Mouse (Mus musculus): ENCODE results near the gene Trappc2l.
"Not testable (repeated sequence)": the region's sequence is repeated elsewhere in the genome, so short reads cannot be mapped to it uniquely, and the experiment has no call there.

The Trappc2l gene

GRCm38 (mm10) chr8:122611295-122612133 lies at the start of gene Trappc2l, which contains the start of gene Galns:
TSS of gene Trappc2l (plus strand) at chr8:122611640.
TSS of gene Galns (minus strand) at chr8:122611463.
- DNase-seq (ENCODE audit: low spot score), result peak; percentile 95

DNA sequence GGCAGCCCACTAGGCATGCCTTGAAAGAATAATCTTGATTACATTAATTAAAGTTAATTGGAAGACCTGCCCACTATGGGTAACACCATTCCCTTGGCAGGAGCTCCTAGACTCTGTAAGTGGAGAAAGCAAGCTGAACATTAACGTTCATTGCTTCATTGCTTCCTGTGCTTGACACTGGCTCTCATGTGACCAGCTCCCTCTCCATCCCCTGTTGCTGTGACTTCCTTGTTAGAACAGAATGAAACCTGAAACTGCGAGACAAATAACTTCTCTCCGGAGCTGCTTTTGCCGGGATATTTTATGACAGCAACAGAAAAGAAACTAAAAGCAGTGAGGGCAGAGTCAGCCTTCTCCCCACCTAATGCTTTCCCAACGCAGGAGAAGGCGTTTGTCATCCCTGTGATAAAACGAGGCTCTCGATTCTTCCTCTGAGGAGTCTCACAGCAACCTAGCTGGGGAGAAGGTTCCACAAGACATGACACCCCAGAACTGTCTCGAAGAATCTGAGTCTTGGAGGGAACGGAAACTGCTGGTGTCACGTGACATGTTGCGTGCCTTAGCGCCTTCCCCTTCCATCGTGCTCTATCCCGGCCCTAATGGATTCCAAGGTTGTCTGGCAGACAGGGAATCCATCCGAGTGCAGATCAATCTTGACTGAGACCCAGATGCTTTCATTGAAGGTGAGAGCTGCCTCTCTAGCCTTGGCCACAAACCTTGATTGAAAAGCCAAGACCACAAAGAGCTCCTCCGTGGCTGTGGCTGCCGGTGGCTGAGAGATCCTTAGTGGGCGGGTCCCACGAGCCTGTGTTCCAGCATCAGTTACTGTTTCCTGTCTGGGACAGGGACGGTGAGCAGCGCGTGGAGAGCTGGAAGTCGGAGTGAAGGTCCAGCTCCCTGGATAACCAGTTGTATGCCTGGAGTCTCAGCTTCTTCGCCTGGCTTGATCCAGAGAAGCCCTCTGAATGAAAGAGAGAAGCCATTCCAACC lies 46.8 kb upstream of the Trappc2l start:
- peak; percentile 41 for DNase-seq (ENCODE audit: low spot score)

DNA sequence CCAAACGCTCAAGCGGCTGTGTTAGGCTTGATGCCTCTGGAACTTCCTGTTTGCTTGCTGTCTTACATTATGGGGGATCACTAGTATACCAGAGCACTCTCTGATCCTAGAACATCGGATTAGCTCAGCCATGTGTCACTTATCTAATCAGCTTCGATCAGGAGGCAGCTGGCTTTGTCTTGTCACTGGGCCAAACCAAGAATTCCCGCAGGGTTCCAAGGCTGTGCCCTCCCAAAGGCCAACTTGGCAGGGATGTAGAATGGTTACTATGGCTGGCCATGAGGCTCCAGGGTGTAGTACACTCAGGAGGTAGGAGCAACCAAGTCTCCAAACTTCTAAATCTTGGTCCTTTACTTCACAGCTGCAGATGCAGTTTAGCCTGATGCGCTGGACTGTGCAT lies 44.7 kb upstream of the Trappc2l start:
- no peak for DNase-seq (ENCODE audit: low spot score)

DNA sequence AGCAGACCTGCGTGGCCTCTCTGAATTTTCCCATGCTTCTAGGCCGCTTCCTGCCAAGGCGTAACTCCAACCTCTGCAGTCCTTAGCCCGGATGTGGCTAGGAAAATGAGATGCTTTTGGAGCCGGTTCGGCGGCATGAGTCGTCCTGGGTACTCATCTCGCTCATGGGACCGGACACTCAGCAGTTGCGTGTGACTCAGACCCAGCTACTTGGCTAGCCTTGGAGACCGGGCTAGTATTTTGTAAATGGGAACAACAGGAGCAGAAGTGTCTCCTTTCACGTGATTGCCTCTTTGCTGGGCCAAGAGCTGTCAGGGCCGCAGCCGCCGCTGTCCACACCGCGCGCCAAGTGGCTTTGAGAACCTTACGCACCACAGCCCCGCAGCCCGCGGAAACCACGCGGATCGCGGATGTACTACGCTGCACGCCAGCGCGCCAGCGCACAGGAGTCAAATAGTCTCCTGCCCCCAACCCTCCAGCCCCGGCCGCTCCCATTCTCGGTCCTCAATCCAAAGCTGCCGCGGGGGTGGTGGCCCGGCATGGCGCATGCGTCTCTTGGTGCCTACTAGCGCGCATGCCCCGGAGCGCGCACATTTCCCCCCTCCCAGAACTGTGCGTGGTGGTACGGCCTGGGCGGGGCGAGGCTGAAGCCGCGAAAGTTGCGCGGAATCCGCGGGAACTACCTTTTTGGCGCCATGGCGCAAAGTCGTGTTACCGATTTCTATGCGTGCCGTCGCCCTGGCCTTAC lies 43.9 kb upstream of the Trappc2l start, which contains the start of gene Cdt1:
Gene Cdt1 (plus strand): TSS at position 655 of the 748 bp plus-strand sequence.
- DNase-seq (ENCODE audit: low spot score), result peak; percentile 92

DNA sequence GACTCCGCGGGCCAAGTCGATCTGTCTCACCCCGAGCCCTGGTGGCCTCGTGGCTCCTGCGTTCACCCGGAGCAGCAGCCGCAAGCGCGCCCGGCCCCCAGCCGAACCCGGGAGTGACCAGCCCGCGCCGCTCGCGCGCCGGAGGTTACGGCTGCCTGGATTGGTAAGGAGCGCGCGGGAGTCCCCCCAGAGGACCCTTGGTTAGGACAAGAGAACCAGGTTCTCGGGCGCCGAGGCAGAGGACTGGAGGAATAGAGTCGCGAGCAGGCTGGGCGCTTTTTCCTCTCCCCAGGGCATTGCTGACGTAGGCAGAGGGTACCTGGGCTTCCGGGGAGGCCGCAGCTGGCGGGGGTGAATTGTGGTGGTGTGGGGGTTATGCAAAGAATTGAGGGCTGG lies 43.3 kb upstream of the Trappc2l start:
- peak; percentile 43 for DNase-seq (ENCODE audit: low spot score)

GRCm38 (mm10) chr8:122568881-122569309 lies 42.5 kb upstream of the Trappc2l start:
- DNase-seq (ENCODE audit: low spot score), result no peak

- no peak for DNase-seq (ENCODE audit: low spot score)
These were observed 42.1 kb upstream of the Trappc2l start for GRCm38 (mm10) chr8:122569329-122569728.

- DNase-seq (ENCODE audit: low spot score), result no peak
These were observed 41.4 kb upstream of the Trappc2l start for GRCm38 (mm10) chr8:122569996-122570395.

- no peak for DNase-seq (ENCODE audit: low spot score)
These were observed 40.3 kb upstream of the Trappc2l start for GRCm38 (mm10) chr8:122571153-122571552.

GRCm38 (mm10) chr8:122571750-122572267 lies 39.6 kb upstream of the Trappc2l start:
- DNase-seq (ENCODE audit: low spot score), result no peak

DNA sequence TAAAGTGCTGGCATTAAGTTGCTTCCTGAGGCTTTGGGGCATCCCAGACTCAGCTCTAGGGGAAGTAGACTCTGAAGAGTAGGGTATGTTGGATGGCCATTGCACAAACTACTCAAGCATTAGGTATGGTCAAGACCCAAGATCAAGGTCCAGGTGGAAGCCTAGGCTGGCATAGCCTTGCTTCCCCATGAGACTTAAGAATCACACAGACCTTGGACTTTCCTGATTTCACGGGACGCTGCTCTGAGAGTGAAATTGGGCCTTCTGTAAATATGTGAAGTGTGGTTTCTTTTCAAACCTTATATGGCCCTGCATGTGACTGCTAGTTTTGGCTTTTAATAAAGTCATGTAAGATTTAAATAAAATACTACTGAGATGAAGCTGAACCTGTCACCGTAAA lies 38.7 kb upstream of the Trappc2l start:
- no peak for DNase-seq (ENCODE audit: low spot score)

DNA sequence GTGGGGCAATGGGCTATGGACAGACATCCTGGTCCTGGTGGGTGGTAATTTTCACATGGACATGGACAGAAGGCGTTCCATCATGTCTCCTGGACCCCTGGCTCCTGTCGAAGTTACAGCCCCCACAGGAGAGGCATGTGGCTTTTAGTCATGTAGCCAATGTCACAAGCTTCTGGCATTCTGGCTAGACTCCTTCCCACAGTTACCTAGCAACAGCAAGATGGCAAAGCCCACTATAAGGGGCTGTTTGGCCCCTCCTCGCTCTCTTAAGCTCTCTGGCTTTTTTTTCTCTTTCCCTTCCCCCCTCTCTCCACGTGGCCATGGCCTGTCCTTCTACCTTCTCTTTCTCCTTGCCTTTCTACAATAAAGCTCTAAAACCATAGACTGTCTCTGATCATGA lies 38.3 kb upstream of the Trappc2l start:
- not testable (repeated sequence) for DNase-seq (ENCODE audit: low spot score)

- DNase-seq (ENCODE audit: low spot score), result no peak
These were observed 37.9 kb upstream of the Trappc2l start for GRCm38 (mm10) chr8:122573577-122573976.

- DNase-seq (ENCODE audit: low spot score), result no peak
These were observed 37.2 kb upstream of the Trappc2l start for GRCm38 (mm10) chr8:122574264-122574663.

DNA sequence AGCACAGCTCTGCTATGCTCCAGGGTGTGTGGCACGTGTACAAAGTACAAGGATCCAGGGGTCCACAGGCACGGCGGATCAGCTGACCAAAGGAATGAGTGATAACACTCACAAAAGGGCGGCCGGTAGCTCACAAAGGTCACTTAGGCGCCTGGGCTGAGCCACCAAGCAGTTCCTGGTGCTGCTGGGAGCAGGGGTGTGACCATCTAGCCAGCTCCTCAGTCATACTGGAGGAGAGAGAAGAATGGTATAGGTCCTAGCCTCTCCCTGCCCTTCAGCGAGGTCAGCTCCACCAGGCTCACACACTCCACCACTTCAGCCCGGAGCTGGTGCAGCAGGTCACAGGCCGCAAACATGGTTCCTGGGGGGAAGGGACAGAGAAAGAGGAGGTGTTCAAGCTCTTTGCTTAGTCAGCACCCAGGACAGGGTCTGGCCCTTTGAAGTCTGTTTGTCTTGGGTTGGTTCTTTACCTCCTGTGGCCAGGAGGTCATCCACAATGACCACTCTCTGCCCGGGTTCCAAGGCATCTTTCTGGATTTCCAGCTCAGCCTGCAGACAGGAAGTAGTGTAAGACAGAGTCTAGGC lies 36.7 kb upstream of the Trappc2l start:
- no peak for DNase-seq (ENCODE audit: low spot score)

DNA sequence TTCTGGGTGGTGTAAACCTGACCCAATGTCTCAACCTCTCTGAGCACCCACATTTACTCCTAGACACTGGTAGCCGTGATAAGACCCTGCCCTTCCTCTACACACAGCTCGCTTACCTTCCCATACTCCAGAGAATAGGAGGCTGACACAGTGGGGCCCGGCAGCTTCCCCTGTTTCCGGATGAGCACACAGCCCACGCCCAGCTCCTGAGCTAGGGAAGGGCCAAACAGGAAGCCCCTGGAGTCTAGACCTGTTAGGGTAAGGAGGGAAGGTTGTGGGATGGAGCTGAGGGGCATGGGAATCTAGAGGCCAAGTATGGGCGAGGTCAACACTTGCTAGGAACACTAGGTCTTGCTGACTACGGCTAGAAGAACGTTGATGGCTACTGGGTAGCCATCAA lies 36.2 kb upstream of the Trappc2l start:
- no peak for DNase-seq (ENCODE audit: low spot score)

- DNase-seq (ENCODE audit: low spot score), result no peak
These were observed 35.4 kb upstream of the Trappc2l start for GRCm38 (mm10) chr8:122575735-122576647.

GRCm38 (mm10) chr8:122576648-122577022 lies 34.8 kb upstream of the Trappc2l start, which contains the start of gene Aprt:
TSS of gene Aprt (minus strand) at chr8:122576909.
- peak; percentile 92 for DNase-seq (ENCODE audit: low spot score)

DNA sequence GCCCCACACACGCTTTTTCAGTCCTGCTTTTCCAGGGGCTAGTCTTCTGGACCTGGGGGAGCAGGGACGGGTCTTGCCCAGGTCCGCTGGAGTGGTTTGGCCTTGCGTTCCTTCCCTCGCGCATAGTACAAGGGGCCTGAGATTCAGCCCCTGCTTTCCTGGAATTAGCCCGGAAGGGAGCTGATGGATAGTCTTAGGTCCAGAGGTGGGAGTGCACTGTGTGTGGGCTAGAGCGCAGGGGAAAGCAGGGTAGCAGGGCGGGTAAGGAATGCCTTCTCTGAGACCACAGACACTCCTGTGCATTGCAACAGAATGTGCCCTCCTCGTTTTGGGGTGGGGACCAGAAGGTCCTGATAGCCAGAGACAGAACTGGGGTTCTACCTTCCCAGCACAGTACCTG lies 34.3 kb upstream of the Trappc2l start:
- DNase-seq (ENCODE audit: low spot score), result no peak

GRCm38 (mm10) chr8:122579196-122579595 lies 32.2 kb upstream of the Trappc2l start:
- no peak for DNase-seq (ENCODE audit: low spot score)

Measured in testis, postnatal 14 days (tissue).